Mouse (Mus musculus): ENCODE data around the gene Pip.

Pip gene

DNA sequence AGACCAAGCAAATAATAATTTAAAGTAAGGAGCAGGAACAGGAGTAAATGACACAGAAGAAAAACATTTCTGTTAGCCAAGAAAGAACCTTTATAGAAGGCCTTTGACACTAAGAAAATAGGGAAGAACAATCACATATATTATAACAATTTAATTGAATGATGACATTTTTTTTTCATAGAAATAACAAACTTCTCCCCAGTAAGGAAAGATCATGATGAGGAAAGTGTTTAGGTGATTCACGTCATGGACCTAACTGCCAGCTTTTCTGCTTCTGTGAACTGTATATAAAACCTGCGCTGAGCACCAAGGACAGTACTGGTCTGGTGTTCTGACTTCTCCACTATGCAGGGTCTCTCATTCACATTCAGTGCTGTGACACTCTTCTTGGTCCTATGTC is at the start of gene Pip:
Gene Pip (plus strand): TSS at position 301 of the 400 bp plus-strand sequence.
- no peak for DNase-seq (ENCODE audit: low read depth in 1 of 2, low spot score in 2 of 2)

- no peak for DNase-seq (ENCODE audit: low read depth in 1 of 2, low spot score in 2 of 2)
Measured at GRCm38 (mm10) chr6:41824086-41824485, 23.2 kb upstream of the Pip start.

DNA sequence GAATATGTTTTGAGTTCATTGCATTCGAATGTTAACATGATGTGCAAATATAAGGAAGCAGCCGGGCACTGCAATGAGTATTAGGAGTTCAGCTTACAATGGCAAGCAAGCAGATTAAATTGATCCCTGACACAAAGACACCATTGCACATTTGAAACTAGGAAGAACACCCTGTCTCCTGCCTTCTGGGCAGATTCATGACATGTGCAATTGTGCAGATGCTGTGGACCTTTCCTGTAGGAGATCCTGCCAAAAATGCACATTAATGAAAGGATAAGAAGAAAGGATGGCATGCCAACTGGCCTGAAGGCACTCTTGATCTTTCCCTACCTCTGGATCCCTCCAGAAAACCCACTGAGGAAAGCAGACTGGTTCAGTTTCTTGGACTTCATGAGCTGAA is 17.8 kb upstream of the Pip start:
- DNase-seq (ENCODE audit: low read depth in 1 of 2, low spot score in 2 of 2) = no peak

GRCm38 (mm10) chr6:41852689-41853088 is 5.4 kb downstream of the Pip start, which contains the start of gene Sval2:
Gene Sval2 (plus strand): TSS chr6:41852989.
- DNase-seq (ENCODE audit: low read depth in 1 of 2, low spot score in 2 of 2) = no peak

DNA sequence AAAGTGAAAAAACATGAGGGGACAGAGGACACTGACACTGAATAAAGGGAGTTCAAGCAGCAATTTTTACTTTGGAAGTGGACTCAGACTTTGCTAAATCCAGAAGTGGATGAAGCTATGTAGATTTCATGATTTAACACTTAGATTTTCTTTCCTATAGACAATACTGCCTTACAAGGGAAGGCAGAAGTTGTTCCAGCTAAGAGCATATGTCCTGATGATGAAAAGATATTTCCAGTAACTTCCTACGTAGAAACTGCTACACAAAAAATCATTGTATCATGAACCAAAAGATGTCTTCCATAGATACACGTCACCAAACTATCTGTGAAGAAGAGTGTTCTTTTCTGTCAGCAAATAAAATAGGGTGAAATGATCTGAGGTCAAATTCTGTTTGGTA is 16.7 kb downstream of the Pip start:
- DNase-seq (ENCODE audit: low read depth in 1 of 2, low spot score in 2 of 2) = no peak

Data from monocyte, adult 2 months (primary cell).